Mouse (Mus musculus) forebrain, embryonic 12.5 days (tissue): ENCODE results near the gene Gcfc2. TPM values are rescaled to one million over a fixed set of nuclear protein-coding genes. Genes with fewer than 3 reads are reported as not detected.

Experiments used
- ATAC-seq: fragments of 200-750 bp; cut with Nextera tagmentation; 2 replicates; pipeline ENCODE4 v1.8.0; 2017; ENCODE audit warnings: moderate TSS enrichment; ENCODE audit not compliant: low FRiP score
- H3K27ac ChIP-seq: fragments of 300-500 bp; sonication (generic); 2 replicates; pipeline ENCODE4 v1.5.1; 2016; ENCODE audit warnings: mild to moderate bottlenecking
- H3K27me3 ChIP-seq: fragments of 300-500 bp; sonication (generic); 2 replicates; pipeline ENCODE4 v1.6.1; 2016; ENCODE audit warnings: mild to moderate bottlenecking
- H3K36me3 ChIP-seq: fragments of 300-500 bp; sonication (generic); replicated peaks from 2 replicates; pipeline ENCODE4 v1.6.1; 2016; ENCODE audit warnings: mild to moderate bottlenecking
- H3K4me1 ChIP-seq: fragments of 300-500 bp; sonication (generic); 2 replicates; pipeline ENCODE4 v1.6.1; 2016
- H3K4me2 ChIP-seq: fragments of 300-500 bp; sonication (generic); 2 replicates; pipeline ENCODE4 v1.6.1; 2016; ENCODE audit warnings: mild to moderate bottlenecking, moderate library complexity
- H3K4me3 ChIP-seq: fragments of 300-500 bp; sonication (generic); replicated peaks from 2 replicates; pipeline ENCODE4 v1.5.1; 2016; ENCODE audit warnings: mild to moderate bottlenecking
- H3K9ac ChIP-seq: fragments of 300-500 bp; sonication (generic); 2 replicates; pipeline ENCODE4 v1.6.1; 2016; ENCODE audit warnings: mild to moderate bottlenecking
- H3K9me3 ChIP-seq: fragments of 300-500 bp; sonication (generic); 2 replicates; pipeline ENCODE4 v1.6.1; 2016
- WGBS: fragments of 180-500 bp; shearing (Covaris S2); methylation state at CpG from one replicate; pipeline ENCODE4 v1.1.7; 2016; 5-methylcytosine and 5-hydroxymethylcytosine counted together
- polyA plus RNA-seq: library from polyadenylated mRNA; unstranded; fragments of >200 nt; fragmentation: Nextera tagmentation; extraction: Ambion mirVana; gene quantifications from 2 replicates; pipeline ENCODE4 v1.2.1, GENCODE M21; 2016

Gene Gcfc2
- polyA plus RNA-seq, 1 experiment from 2014 or later = 15.4 TPM

DNA sequence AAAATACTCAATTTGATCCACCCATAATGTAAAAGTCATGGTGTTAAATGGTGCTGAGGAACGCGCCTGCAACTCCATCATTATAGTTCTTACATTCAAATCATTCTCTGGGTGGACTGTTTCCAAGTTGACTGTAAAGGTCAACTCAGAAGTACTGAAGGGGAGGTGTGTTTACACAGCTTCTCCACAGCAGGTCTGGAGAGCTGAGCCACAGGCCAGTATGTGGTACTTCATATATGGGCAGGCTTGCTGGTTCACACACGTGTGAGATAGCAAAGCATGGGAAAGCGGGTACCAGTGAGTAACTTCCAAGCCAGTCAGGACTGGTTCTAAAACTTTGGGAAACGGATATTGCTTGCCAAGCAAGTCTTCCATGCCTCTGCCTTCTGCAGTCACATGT, 31.7 kb downstream of the Gcfc2 start:
- peaks cover 90% of the 10 kb centered on the region for H3K36me3 ChIP-seq
- H3K4me3 ChIP-seq = no peak overlapping the region
- H3K4me1 ChIP-seq = no peaks in the 10 kb centered on the region
- H3K27me3 ChIP-seq = no peaks in the 10 kb centered on the region
- H3K27ac ChIP-seq = no peak overlapping the region
- ATAC-seq = no peak
- WGBS = 94% methylated on average over 5 of the region's 5 CpGs
- H3K4me2 ChIP-seq = no peak overlapping the region
- H3K9me3 ChIP-seq = no peaks in the 10 kb centered on the region
- no peak overlapping the region for H3K9ac ChIP-seq

DNA sequence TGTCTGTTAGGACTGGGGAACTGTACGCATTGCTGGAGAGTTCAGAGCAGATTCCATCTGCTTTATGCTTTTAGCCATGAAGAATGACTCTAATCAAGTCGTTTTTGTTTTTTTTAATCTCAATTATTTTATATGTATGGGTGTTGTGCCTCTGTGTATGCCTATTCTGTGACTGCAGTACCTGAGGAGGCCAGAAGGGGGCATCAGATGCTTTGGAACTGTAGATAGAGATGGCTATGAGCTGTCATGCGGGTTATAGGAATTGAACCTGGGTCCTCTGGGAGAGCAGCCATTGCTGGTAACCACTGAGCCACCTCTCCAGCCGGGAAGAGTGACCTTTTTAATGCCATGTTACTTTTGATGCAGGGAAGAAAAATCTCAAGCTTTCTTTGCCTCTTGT, 32.9 kb downstream of the Gcfc2 start:
- no peaks in the 10 kb centered on the region for H3K27me3 ChIP-seq
- ATAC-seq = no peak
- no peaks in the 10 kb centered on the region for H3K4me1 ChIP-seq
- H3K9ac ChIP-seq = no peak overlapping the region
- no peak overlapping the region for H3K4me2 ChIP-seq
- H3K9me3 ChIP-seq = no peaks in the 10 kb centered on the region
- H3K36me3 ChIP-seq = peaks cover 90% of the 10 kb centered on the region
- no peak overlapping the region for H3K27ac ChIP-seq
- 96% methylated on average over 4 of the region's 4 CpGs for WGBS
- no peak overlapping the region for H3K4me3 ChIP-seq

DNA sequence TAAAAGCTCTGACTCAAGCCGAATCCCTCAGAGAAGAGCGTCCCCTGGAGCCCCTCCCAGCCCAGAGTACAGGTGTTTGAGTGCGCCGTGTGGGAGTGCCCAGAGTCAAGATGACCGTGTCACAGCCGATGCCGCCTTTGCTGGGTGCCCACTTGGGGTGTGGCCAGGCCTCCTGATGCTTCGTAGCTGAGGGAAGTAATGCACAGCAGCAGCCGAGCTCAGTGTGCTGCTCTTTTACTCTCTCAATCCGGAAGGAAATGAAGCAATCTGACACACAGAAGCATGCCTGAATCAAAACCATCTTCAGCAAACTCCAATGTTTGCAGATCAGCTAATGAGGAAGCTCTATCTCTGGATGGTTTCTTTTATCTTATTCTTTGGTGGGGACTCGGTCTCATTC, 34.5 kb downstream of the Gcfc2 start:
- no peaks in the 10 kb centered on the region for H3K9me3 ChIP-seq
- WGBS = 94% methylated on average over 11 of the region's 11 CpGs
- no peaks in the 10 kb centered on the region for H3K27me3 ChIP-seq
- no peak overlapping the region for H3K9ac ChIP-seq
- H3K36me3 ChIP-seq = peaks cover 88% of the 10 kb centered on the region
- H3K27ac ChIP-seq = no peak overlapping the region
- no peaks in the 10 kb centered on the region for H3K4me1 ChIP-seq
- no peak overlapping the region for H3K4me2 ChIP-seq
- no peak overlapping the region for H3K4me3 ChIP-seq
- no peak for ATAC-seq

DNA sequence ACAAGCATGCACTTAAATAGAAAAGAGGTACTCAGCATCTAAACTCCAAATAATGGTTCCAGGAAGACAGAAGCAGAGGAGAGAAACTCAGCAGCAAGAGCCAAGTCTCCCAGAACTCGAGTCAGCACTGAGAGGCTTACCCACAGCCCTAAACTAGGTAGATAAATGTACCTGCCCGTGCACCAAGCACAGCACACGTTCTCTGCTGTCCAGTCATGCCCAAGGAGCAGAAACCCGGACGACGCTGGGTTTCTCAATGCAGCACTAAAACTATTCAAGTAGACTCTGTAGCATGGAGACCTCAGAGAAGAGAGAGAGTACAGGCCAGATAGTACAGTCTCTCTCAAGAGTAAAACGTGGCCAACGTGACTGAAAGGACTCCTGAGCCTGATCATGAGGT, 36.4 kb downstream of the Gcfc2 start:
- Histone ChIP-seq H3K36me3 (peaks cover 88% of the 10 kb centered on the region), H3K4me1 (peaks cover 6% of the 10 kb centered on the region), H3K9ac (no peak overlapping the region), H3K27ac (no peak overlapping the region), H3K27me3 (no peaks in the 10 kb centered on the region), H3K9me3 (no peaks in the 10 kb centered on the region), H3K4me3 (no peak overlapping the region), H3K4me2 (no peak overlapping the region)
- WGBS = 91% methylated on average over 8 of the region's 8 CpGs
- no peak for ATAC-seq

DNA sequence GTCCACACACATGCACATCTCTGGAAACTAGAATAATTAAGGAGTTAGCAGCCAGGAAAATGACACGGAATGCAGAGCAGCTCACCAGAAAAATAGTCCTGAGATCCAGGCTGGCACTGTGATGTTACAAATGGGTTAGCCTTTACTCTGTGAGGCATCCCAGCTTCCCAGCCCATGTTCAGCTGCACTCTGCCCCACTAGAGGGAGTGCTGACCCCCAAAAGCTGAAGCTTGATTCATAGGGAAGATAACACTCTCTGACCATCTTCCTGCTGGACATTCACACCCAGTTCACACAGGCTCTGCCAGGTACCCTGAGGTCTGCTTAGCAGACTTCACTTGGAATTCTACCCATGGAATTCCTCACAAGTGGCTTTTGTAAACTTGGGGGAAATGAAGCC, 36.8 kb downstream of the Gcfc2 start:
- Histone ChIP-seq H3K9me3 (no peaks in the 10 kb centered on the region), H3K9ac (no peak overlapping the region), H3K27me3 (no peaks in the 10 kb centered on the region), H3K4me2 (no peak overlapping the region), H3K27ac (no peak overlapping the region), H3K4me1 (peaks cover 10% of the 10 kb centered on the region), H3K4me3 (no peak overlapping the region), H3K36me3 (peaks cover 84% of the 10 kb centered on the region)
- WGBS = 78% methylated on average over 1 of the region's 1 CpGs
- ATAC-seq = no peak

DNA sequence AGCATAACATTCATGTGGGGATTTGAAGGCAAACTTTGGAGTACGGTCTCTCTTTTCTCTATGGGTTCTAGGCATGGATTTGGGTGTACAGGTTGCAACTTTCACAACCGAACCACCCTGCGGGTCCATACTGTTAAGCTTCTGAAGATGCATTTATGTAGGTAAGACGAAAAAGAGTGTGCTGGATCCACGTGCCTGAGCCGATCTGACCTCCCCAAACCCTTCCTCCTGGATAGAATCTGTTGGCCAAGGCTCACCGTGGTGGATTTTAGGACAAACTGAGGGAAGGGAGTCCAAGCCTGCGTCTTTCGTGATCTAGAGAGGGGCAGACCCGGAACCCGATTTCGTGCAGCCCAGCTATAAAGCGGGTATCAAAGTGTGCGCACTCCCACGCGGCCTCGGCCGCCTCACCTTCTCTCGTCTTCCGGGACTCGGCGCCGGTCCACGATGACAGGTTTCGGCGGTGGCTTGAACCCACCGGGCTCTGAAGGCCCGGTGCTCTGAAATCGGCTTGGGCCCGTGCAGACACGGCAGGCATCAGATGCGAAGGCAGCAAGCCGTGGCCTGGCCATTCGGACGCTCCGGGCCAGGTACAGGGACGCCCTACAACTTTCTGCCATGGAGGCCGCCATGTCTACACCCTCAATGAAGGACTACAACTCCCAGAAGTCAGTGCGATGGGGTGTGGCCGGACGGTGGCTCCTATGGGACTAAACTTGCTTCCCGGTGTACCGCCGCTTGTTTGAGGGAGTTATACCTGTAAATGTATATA, 42.0 kb downstream of the Gcfc2 start, which contains the start of gene Mrpl19:
Gene Mrpl19 (minus strand): TSS at position 663 of the 772 bp plus-strand sequence.
- H3K9ac ChIP-seq = peak within 1 kb of the TSS; percentile 57
- no peaks in the 10 kb centered on the region for H3K27me3 ChIP-seq
- no peaks in the 10 kb centered on the region for H3K9me3 ChIP-seq
- peak within 1 kb of the TSS; percentile 61 for H3K4me3 ChIP-seq
- H3K36me3 ChIP-seq = peaks cover 34% of the 10 kb centered on the region
- H3K4me2 ChIP-seq = peak within 1 kb of the TSS; percentile 63
- peak; percentile 98 for ATAC-seq
- peaks cover 10% of the 10 kb centered on the region for H3K4me1 ChIP-seq
- 1% methylated on average over 44 of the region's 44 CpGs for WGBS
- no peak within 1 kb of the TSS for H3K27ac ChIP-seq

DNA sequence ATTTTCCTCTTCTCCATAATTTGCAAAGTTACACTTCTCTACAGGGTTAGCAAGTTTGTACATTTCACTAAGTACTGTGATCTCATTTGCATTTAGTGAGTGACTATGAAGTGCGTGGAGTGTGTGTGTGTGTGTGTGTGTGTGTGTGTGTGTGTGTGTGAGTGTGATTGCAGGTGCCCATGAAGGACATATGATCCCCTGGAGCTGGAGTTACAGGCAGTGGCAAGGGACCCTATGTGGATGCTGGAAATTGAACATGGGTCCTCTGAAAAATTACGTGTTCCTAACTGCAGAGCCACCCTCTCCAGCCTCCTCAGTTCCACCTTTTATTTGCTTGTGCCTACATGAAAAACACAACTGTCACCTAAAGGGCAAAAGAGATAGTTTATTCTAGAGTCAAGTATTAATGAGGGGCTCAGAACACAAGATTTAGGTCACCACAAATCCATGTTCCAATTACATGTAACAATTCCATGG, 42.6 kb downstream of the Gcfc2 start:
- no peak overlapping the region for H3K9ac ChIP-seq
- no peaks in the 10 kb centered on the region for H3K27me3 ChIP-seq
- WGBS = 42% methylated on average over 2 of the region's 2 CpGs
- no peaks in the 10 kb centered on the region for H3K9me3 ChIP-seq
- peak overlapping the region; percentile 63 for H3K4me2 ChIP-seq
- ATAC-seq = peak; percentile 78; the same call in 1 of the 2 replicates
- H3K4me3 ChIP-seq = peak overlapping the region; percentile 61
- H3K4me1 ChIP-seq = peaks cover 10% of the 10 kb centered on the region
- H3K27ac ChIP-seq = no peak overlapping the region
- H3K36me3 ChIP-seq = peaks cover 28% of the 10 kb centered on the region

GRCm38 (mm10) chr6:81971196-81971595, 47.7 kb downstream of the Gcfc2 start:
- Histone ChIP-seq H3K4me2 (no peak overlapping the region), H3K9me3 (no peaks in the 10 kb centered on the region), H3K27ac (no peak overlapping the region), H3K4me3 (no peak overlapping the region), H3K9ac (no peak overlapping the region), H3K4me1 (no peaks in the 10 kb centered on the region; the same call in 1 of the 2 replicates), H3K27me3 (no peaks in the 10 kb centered on the region), H3K36me3 (no peaks in the 10 kb centered on the region)
- 39% methylated on average over 7 of the region's 7 CpGs for WGBS
- no peak for ATAC-seq

GRCm38 (mm10) chr6:81972595-81972994, 49.1 kb downstream of the Gcfc2 start:
- Histone ChIP-seq H3K4me3 (no peak overlapping the region), H3K9ac (no peak overlapping the region), H3K36me3 (no peaks in the 10 kb centered on the region), H3K4me2 (no peak overlapping the region), H3K9me3 (no peaks in the 10 kb centered on the region), H3K4me1 (no peaks in the 10 kb centered on the region; the same call in 1 of the 2 replicates), H3K27ac (no peak overlapping the region), H3K27me3 (no peaks in the 10 kb centered on the region)
- 90% methylated on average over 8 of the region's 8 CpGs for WGBS
- ATAC-seq = no peak

DNA sequence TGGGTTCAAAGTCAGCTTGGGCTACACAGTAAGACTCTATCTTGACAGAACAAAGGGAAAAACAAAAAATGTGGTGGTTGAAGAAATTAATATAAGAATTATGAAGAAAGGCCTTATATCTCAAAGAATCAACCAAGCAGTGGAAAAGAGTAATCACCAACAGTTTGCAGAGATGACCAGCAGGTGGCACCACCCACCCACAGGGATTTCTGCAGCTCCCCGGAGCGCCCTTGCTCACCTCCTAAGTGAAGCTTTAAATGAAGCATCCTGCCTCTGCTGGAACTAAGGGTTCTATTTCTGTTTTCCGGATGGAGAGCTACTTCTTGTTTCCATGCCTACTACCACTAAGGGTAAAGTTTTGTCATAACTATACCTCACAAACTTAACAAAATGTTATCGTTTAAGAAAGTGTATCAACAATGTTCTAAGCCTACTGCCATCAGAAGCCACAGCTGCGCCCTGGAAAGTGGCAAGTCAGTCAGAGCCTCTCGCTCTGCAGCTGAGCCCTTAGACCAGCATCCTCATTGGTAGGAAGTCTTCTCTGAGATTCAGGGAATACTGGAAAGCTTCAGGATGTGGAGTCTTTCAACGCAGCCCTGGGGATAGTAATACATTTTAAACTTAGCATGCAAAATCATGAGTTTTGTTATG, 52.6 kb downstream of the Gcfc2 start:
- no peak overlapping the region for H3K4me2 ChIP-seq
- no peaks in the 10 kb centered on the region; the same call in 1 of the 2 replicates for H3K4me1 ChIP-seq
- 37% methylated on average over 7 of the region's 7 CpGs for WGBS
- no peaks in the 10 kb centered on the region for H3K9me3 ChIP-seq
- H3K27ac ChIP-seq = no peak overlapping the region
- no peak overlapping the region for H3K4me3 ChIP-seq
- no peaks in the 10 kb centered on the region for H3K36me3 ChIP-seq
- H3K27me3 ChIP-seq = no peaks in the 10 kb centered on the region
- no peak overlapping the region for H3K9ac ChIP-seq
- peak; percentile 75 for ATAC-seq

DNA sequence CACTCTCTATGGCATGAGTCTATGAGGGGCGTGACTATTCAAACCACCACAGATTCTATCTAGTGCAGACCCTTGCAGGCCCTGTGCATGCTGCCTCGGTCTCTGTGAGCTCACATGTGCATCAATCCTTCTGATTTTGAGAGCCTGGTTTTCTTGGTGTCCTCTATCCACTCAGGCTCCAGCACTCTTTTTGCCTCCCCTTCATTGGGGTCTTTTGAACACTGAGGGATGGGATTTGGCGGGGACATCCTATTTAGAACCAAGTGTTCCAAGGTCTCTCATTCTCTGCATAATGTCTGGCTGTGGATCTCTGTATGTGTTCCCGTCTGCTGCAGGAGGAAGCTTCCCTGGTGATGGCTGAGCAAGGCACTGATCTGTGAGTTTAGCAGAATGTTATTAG, 55.8 kb downstream of the Gcfc2 start:
- Histone ChIP-seq H3K9me3 (no peaks in the 10 kb centered on the region), H3K27ac (no peak overlapping the region), H3K36me3 (no peaks in the 10 kb centered on the region), H3K4me2 (no peak overlapping the region), H3K4me1 (no peaks in the 10 kb centered on the region), H3K4me3 (no peak overlapping the region), H3K27me3 (no peaks in the 10 kb centered on the region), H3K9ac (no peak overlapping the region)
- ATAC-seq = no peak
- WGBS = 88% methylated on average over 4 of the region's 4 CpGs

DNA sequence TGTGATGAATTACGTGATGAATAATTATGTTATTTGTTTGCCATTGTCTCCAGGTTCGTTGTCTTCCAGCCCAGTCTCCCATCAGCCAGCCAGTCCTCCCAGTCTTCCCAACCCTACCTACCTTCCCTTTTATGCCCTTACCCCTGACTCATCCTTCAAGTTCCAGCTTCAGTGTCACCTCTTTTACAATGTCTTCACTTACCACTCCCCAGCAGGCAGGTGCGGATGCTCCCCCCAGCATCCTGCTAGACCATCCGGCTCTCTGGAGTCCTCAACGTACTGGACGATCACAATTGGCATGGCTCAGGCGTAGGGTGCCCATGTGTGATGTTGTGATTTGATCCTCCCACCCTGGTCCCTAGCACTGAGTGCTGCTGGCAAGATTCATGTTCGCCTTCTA, 62.7 kb downstream of the Gcfc2 start:
- H3K9me3 ChIP-seq = no peaks in the 10 kb centered on the region
- WGBS = 88% methylated on average over 8 of the region's 8 CpGs
- no peak overlapping the region for H3K27ac ChIP-seq
- H3K27me3 ChIP-seq = peaks cover under 1% of the 10 kb centered on the region; the same call in 1 of the 2 replicates
- no peak overlapping the region for H3K4me3 ChIP-seq
- H3K4me1 ChIP-seq = peaks cover 16% of the 10 kb centered on the region
- H3K9ac ChIP-seq = no peak overlapping the region
- H3K4me2 ChIP-seq = no peak overlapping the region
- no peaks in the 10 kb centered on the region for H3K36me3 ChIP-seq
- no peak for ATAC-seq
